Mouse (Mus musculus) cerebellum, postnatal 4 days (tissue): Measurements from ENCODE around the gene Xpnpep2.

Source experiments
- DNase-seq, 2 experiments: peaks; one replicate each; pipeline ENCODE4 v3.0.0; 2022; ENCODE audit warnings: low spot score in 2 of 2, mixed read lengths in 1 of 2

The Xpnpep2 gene

GRCm38 (mm10) chrX:48158229-48158919, 49.8 kb downstream of the Xpnpep2 start:
- no peak for DNase-seq

DNA sequence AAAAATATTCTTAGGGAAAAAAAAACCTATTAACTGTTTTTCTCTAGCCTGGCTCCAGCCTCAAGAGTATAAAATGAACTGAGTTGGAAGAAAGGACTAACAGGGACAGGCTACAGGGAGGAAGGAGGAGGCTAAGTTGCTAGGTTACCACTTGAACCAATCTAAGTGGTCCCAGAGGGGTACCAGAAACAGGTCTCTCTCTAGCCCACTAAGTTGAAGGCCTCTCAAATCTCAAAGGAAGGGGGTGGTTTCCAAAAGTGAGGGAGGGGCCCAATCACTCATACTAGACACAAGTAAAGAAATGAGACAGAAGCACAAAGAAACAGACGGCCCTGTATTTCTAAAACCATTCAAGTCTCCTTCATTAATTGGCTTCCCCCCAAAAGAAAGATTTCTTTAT, 61.4 kb downstream of the Xpnpep2 start:
- no peak for DNase-seq

- no peak for DNase-seq
Observed at GRCm38 (mm10) chrX:48170368-48170767, 61.8 kb downstream of the Xpnpep2 start.

DNA sequence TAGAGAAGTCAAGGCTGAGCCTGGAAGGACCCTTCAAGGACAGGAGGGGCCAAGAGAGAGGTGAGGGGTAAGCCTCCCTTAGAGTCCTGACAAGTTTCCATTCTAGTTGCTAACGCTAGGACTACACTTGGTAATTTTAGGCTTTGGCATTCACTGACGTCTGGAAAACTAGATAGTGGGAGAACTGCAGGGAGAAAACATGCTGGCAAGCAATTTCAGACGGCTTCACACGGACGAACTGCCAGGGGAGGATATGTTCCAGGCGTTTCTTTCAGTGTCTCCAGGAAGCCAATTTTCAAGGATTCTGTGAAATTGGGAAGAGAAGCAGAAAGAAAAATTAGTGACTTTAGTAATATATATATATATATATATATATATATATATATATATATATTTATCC, 73.3 kb downstream of the Xpnpep2 start:
- DNase-seq = no peak

GRCm38 (mm10) chrX:48184703-48185102, 76.2 kb downstream of the Xpnpep2 start:
- no peak for DNase-seq
